Mouse (Mus musculus): ENCODE measurements around the gene Ccnjl.

- TF ChIP-seq GATA1 (IDR thresholded peaks at IDR 0.05; ENCODE audit: borderline replicate concordance, low read length) (no peak), FLI1 (IDR thresholded peaks at IDR 0.05; ENCODE audit: low read length) (no peak)
Measured at GRCm38 (mm10) chr11:43610006-43610661, 81.5 kb downstream of the Ccnjl start.
